Mouse (Mus musculus) forebrain, embryonic 10.5 days (tissue): ENCODE measurements around the gene Npc2. TPM values are rescaled to one million over a fixed set of nuclear protein-coding genes. Genes with fewer than 3 reads are reported as not detected.
A peak's percentile ranks its signal among the peaks of the same experiment; 100 is the strongest.

Experiments
- DNase-seq: peaks from one replicate; pipeline ENCODE4 v3.0.0-alpha.2; 2017; ENCODE audit warnings: low spot score; ENCODE audit errors: extremely low spot score
- H3K27ac ChIP-seq: fragments of 300-500 bp; sonication (generic); 2 replicates; pipeline ENCODE4 v1.5.1; 2016; ENCODE audit warnings: mild to moderate bottlenecking
- H3K27me3 ChIP-seq: fragments of 300-500 bp; sonication (generic); 2 replicates; pipeline ENCODE4 v1.6.1; 2016; ENCODE audit warnings: mild to moderate bottlenecking; ENCODE audit not compliant: poor library complexity, severe bottlenecking
- H3K36me3 ChIP-seq: fragments of 300-500 bp; sonication (generic); replicated peaks from 2 replicates; pipeline ENCODE4 v1.6.1; 2016; ENCODE audit warnings: mild to moderate bottlenecking, moderate library complexity
- H3K4me1 ChIP-seq: fragments of 300-500 bp; sonication (generic); 2 replicates; pipeline ENCODE4 v1.6.1; 2016
- H3K4me3 ChIP-seq: fragments of 300-500 bp; sonication (generic); 2 replicates; pipeline ENCODE4 v1.5.1; 2016; ENCODE audit warnings: mild to moderate bottlenecking, moderate library complexity
- H3K9me3 ChIP-seq: fragments of 300-500 bp; sonication (generic); 2 replicates; pipeline ENCODE4 v1.6.1; 2016; ENCODE audit warnings: mild to moderate bottlenecking, moderate library complexity
- WGBS: fragments of 180-500 bp; shearing (Covaris S2); methylation state at CpG from one replicate; pipeline ENCODE4 v1.1.7; 2016; 5-methylcytosine and 5-hydroxymethylcytosine counted together
- polyA plus RNA-seq: library from polyadenylated mRNA; unstranded; fragments of >200 nt; fragmentation: Nextera tagmentation; extraction: Ambion mirVana; gene quantifications from 2 replicates; pipeline ENCODE4 v1.2.1, GENCODE M21; 2016

The Npc2 gene
- 62.7 and 66.0 TPM in 2 replicates for polyA plus RNA-seq

GRCm38 (mm10) chr12:84772726-84773441, at the start of gene Npc2, which contains the start of gene Isca2:
TSS of gene Npc2 (minus strand) at chr12:84773152.
TSS of gene Isca2 (plus strand) at chr12:84773251.
- DNase-seq = peak; percentile 98
- peaks cover 50% of the 10 kb centered on the region for H3K36me3 ChIP-seq
- peak within 1 kb of the TSS; percentile 68 for H3K4me3 ChIP-seq
- H3K4me1 ChIP-seq = peaks cover 36% of the 10 kb centered on the region
- no peaks in the 10 kb centered on the region for H3K27me3 ChIP-seq
- peak within 1 kb of the TSS; percentile 95 for H3K27ac ChIP-seq
- no peaks in the 10 kb centered on the region for H3K9me3 ChIP-seq
- WGBS = under 1% methylated on average over 50 of the region's 50 CpGs

GRCm38 (mm10) chr12:84819236-84820168, 46.5 kb upstream of the Npc2 start:
- WGBS = 89% methylated on average over 13 of the region's 13 CpGs
- H3K36me3 ChIP-seq = no peaks in the 10 kb centered on the region
- no peak overlapping the region for H3K27ac ChIP-seq

DNA sequence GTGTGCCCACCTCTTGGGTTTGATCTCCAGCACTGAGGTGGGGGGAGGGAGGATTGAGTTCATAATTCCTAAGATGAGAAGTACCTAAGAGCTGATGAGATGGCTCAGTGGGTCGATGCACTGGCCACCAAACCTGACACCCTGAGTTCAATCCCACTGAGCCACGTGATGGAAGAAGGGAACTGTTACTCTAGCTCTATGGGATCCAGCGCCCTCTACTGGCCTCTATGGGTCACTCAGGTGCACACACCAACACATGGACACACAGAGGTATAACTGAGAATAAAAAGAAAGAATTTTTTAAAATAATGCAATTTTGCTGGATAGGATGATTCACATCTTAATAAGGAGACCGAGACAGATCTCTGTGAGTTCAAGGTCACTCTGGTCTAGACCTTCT, 45.5 kb upstream of the Npc2 start:
- 65% methylated on average over 4 of the region's 4 CpGs for WGBS

More at GRCm38 (mm10) chr12:84819236-84820168, 46.5 kb upstream of the Npc2 start:
- no peak for DNase-seq
- no peaks in the 10 kb centered on the region for H3K27me3 ChIP-seq
- H3K9me3 ChIP-seq = no peaks in the 10 kb centered on the region
- no peak overlapping the region for H3K4me3 ChIP-seq
- H3K4me1 ChIP-seq = no peaks in the 10 kb centered on the region

DNA sequence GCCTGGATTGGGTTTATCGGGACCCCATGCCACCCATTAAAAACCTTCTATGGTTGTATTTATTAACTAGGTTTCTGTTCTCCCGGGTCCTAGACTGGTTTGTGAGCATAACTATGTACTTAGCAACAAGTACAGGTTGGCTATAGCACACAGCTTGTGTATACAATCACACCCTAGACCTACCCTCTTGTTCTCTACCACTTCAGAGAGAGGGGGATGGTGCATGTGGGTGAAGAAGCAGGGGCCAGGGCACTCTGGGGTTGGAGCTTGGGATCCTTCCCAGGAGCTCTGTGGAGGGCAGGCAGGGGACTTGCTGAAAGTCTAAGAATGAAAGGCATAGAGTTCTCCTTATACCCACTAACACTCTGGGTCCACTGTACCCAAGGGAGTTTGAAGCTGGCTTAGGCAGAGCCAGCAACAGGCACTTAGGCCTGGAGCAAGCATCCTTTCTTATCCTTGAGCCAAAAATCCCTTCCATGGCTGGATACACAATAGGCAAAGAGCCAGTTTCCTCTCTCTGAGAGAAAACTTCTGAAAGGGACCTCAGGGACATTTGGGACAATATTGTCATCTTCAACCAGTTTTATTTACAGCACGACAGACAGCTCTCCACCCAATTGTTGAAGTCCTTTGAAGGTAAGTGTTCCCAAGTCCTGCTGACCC, 41.8 kb upstream of the Npc2 start:
- Histone ChIP-seq H3K36me3 (no peaks in the 10 kb centered on the region), H3K4me1 (no peaks in the 10 kb centered on the region), H3K27ac (no peak overlapping the region), H3K4me3 (no peak overlapping the region), H3K9me3 (no peaks in the 10 kb centered on the region), H3K27me3 (no peaks in the 10 kb centered on the region)
- WGBS = 83% methylated on average over 3 of the region's 3 CpGs
- DNase-seq = no peak

More for the DNA sequence above, 45.5 kb upstream of the Npc2 start:
- Histone ChIP-seq H3K27me3 (no peaks in the 10 kb centered on the region), H3K27ac (no peak overlapping the region), H3K4me3 (no peak overlapping the region), H3K4me1 (no peaks in the 10 kb centered on the region), H3K36me3 (no peaks in the 10 kb centered on the region), H3K9me3 (no peaks in the 10 kb centered on the region)
- DNase-seq = no peak

- Histone ChIP-seq H3K36me3 (no peaks in the 10 kb centered on the region), H3K9me3 (no peaks in the 10 kb centered on the region), H3K4me3 (no peak overlapping the region), H3K27ac (no peak overlapping the region), H3K4me1 (no peaks in the 10 kb centered on the region), H3K27me3 (no peaks in the 10 kb centered on the region)
- no peak for DNase-seq
- 45% methylated on average over 7 of the region's 7 CpGs for WGBS
Observed at GRCm38 (mm10) chr12:84813773-84814172, 40.8 kb upstream of the Npc2 start.

DNA sequence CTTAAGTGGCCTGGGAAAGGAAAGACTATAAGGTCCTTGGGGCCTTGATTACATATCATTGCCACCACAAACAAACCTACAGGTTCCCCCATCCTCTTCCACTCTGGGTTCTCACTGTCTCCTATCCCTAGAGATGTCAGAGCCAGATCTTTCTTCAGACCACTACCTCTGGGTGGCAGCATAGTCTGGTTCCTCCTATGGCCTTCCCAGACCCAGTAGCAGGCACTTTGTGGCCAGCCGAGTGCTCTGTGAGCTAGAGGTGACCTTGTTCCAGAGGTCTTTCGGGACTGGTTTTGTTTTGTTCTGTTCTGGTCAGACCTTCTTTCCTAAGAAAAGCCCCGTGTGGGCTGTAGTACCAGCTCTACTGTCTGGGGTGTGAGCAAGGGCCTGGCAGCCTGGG, 39.1 kb upstream of the Npc2 start:
- no peaks in the 10 kb centered on the region for H3K9me3 ChIP-seq
- DNase-seq = no peak
- H3K27ac ChIP-seq = no peak overlapping the region
- H3K36me3 ChIP-seq = no peaks in the 10 kb centered on the region
- H3K4me1 ChIP-seq = no peaks in the 10 kb centered on the region
- 54% methylated on average over 3 of the region's 3 CpGs for WGBS
- no peaks in the 10 kb centered on the region for H3K27me3 ChIP-seq
- no peak overlapping the region for H3K4me3 ChIP-seq

DNA sequence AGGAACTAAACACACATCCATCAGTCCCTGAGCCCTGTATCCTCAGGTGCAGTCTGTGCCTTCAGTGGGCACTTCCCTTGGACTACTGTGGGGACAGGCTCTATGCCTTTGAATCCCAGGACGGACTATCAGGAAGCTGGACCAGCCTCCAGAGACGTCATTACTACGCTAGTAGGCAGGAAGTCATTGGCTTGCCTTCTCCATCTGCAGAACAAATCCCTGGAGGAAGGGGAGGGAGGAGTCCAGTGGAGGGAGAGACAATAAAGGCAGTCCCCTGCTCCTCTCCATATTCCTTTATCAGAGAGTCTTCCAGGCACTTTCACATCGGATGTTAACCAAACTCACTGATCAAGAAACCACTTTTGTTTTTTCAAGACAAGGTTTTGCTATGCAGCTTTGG, 38.6 kb upstream of the Npc2 start:
- no peak overlapping the region for H3K27ac ChIP-seq
- H3K27me3 ChIP-seq = no peaks in the 10 kb centered on the region
- H3K9me3 ChIP-seq = no peaks in the 10 kb centered on the region
- no peak overlapping the region for H3K4me3 ChIP-seq
- DNase-seq = no peak
- H3K4me1 ChIP-seq = peaks cover 4% of the 10 kb centered on the region; the same call in 1 of the 2 replicates
- 74% methylated on average over 4 of the region's 4 CpGs for WGBS
- no peaks in the 10 kb centered on the region for H3K36me3 ChIP-seq

DNA sequence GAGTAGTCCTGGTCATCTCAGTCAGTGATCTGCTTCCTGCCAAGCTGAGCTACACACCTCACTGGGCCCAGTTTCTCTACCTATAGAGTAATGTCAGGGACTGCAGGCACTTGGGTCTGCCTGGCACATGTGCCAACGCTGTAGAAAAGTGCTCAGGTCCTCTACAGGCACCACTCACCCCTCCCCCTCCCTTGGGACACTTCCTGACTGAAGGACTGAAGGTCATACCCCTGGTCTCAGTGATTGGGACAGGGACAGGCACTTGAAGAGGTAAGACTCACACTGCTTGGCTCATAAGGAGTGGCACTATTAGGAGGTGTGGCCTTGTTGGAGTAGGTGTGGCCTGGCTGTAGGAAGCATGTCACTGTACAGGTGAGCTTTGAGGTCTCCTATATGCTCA, 37.9 kb upstream of the Npc2 start:
- H3K9me3 ChIP-seq = no peaks in the 10 kb centered on the region
- peaks cover 10% of the 10 kb centered on the region; the same call in 1 of the 2 replicates for H3K4me1 ChIP-seq

GRCm38 (mm10) chr12:84809033-84809432, 36.1 kb upstream of the Npc2 start:
- no peaks in the 10 kb centered on the region for H3K27me3 ChIP-seq
- no peak overlapping the region for H3K27ac ChIP-seq
- H3K4me3 ChIP-seq = no peak overlapping the region
- H3K36me3 ChIP-seq = no peaks in the 10 kb centered on the region
- H3K4me1 ChIP-seq = peaks cover 18% of the 10 kb centered on the region; the same call in 1 of the 2 replicates
- H3K9me3 ChIP-seq = no peaks in the 10 kb centered on the region
- WGBS = 81% methylated on average over 6 of the region's 6 CpGs
- no peak for DNase-seq

More for the DNA sequence above, 37.9 kb upstream of the Npc2 start:
- WGBS = 83% methylated on average over 1 of the region's 1 CpGs
- no peak overlapping the region for H3K4me3 ChIP-seq
- no peaks in the 10 kb centered on the region for H3K27me3 ChIP-seq
- H3K27ac ChIP-seq = no peak overlapping the region
- DNase-seq = no peak
- H3K36me3 ChIP-seq = no peaks in the 10 kb centered on the region

DNA sequence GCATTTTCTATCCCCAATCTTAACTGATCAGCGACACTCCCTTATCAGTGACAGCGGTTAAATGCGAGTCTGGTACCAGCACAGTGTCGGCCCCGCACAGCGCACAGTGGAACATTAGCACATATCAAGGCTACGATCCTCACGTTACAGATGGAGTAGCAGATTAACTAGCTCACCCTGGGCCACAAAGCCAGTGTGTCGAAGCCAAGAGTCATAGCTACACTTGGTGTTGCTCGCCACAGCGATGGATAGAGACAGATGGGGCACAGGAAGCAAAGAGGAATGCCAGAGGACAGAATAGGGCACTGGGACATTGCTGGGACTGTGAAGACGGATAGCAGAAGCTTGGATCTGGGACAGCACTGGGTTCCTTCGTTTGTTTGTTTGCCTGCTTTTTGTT, 34.4 kb upstream of the Npc2 start:
- H3K27ac ChIP-seq = no peak overlapping the region
- DNase-seq = no peak
- H3K36me3 ChIP-seq = no peaks in the 10 kb centered on the region
- H3K27me3 ChIP-seq = no peaks in the 10 kb centered on the region
- H3K4me3 ChIP-seq = no peak overlapping the region
- WGBS = 89% methylated on average over 13 of the region's 13 CpGs
- H3K9me3 ChIP-seq = no peaks in the 10 kb centered on the region
- H3K4me1 ChIP-seq = peaks cover 18% of the 10 kb centered on the region; the same call in 1 of the 2 replicates

DNA sequence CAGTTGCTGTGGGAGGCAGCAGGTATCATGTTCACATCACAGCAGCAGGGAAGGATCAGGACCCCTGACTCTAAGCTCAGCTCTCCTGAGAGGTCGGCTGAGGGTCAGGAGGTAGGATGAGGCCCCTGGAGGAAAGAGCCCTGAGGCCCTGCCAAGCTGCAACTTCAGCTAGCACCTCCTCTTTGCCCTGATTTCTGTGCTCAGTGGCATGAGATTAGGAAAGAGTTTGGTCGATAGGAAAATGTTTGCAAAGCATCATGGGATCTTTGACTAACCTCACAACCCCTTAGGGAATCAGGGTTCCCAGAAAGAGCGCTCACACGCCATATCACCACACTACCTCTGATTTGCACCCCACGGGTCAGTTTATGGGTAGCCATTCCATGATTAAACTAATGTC, 33.8 kb upstream of the Npc2 start:
- DNase-seq = no peak
- Histone ChIP-seq H3K27ac (no peak overlapping the region), H3K9me3 (no peaks in the 10 kb centered on the region), H3K4me1 (peaks cover 18% of the 10 kb centered on the region; the same call in 1 of the 2 replicates), H3K36me3 (no peaks in the 10 kb centered on the region), H3K27me3 (no peaks in the 10 kb centered on the region), H3K4me3 (no peak overlapping the region)
- WGBS = 70% methylated on average over 5 of the region's 5 CpGs

DNA sequence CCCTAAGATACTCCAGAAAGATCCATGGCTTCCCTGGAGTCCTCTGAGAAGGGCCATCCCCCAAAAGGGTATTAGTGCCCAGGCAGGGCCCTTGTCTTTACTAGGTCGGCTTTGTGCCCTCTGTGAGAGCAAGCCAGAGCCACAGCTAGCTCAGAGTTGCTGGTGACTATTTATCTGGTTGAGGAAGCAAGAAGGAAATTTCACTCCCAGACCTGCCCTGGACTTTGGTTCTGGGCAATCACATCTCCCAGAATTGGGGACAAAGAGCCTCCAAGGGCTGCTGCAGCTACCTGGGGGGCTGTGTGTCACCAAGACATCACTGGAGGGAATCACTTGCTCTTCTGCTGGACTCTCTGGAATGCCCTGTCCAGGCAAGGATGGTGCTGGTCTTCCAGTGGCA, 33.1 kb upstream of the Npc2 start:
- Histone ChIP-seq H3K36me3 (no peaks in the 10 kb centered on the region), H3K4me3 (no peak overlapping the region), H3K27me3 (no peaks in the 10 kb centered on the region), H3K9me3 (no peaks in the 10 kb centered on the region), H3K4me1 (peaks cover 18% of the 10 kb centered on the region; the same call in 1 of the 2 replicates), H3K27ac (peak overlapping the region; percentile 31; the same call in 1 of the 2 replicates)
- DNase-seq = no peak
- 81% methylated on average over 1 of the region's 1 CpGs for WGBS
